Mouse (Mus musculus): ENCODE measurements at regions not wholly inside any gene's neighbourhood (a gene's known extent, or its start where the extent isn't known, plus 50 kb on each side); places are given as distances from the start of the nearest gene placed in this dataset.

DNA sequence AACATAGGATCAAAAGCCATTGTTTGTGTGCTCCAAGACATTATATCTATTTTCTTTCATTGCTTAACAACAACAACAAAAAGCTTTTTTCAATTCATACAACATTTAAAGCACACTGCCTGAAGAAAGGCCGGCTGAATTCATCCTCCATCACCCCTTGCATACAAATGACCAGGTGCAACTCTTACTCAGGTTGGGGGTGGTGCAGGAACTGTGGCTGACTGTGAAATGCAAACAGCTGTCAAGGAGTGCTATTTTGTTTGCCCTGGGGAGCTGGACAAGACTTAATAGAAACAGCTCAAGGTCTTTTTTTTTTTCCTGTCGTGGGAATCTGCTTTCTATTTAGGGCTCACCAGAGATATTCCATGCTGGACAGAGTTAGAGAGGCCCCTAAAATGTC is 406.6 kb upstream of the Cldn34d start:
- H3K27ac ChIP-seq, result no peak overlapping the region
- no peak for ATAC-seq (ENCODE audit: low FRiP score)
- WGBS, result 16% methylated on average over 2 of the region's 2 CpGs
- no peak overlapping the region for H3K9ac ChIP-seq
- H3K36me3 ChIP-seq (replicated peaks), result no peaks in the 10 kb centered on the region
- H3K4me1 ChIP-seq, result peaks cover 3% of the 10 kb centered on the region; the same call in 1 of the 2 replicates
- H3K4me3 ChIP-seq (replicated peaks), result no peak overlapping the region
- H3K9me3 ChIP-seq, result no peaks in the 10 kb centered on the region
- H3K27me3 ChIP-seq, result no peaks in the 10 kb centered on the region
- no peak overlapping the region for H3K4me2 ChIP-seq

DNA sequence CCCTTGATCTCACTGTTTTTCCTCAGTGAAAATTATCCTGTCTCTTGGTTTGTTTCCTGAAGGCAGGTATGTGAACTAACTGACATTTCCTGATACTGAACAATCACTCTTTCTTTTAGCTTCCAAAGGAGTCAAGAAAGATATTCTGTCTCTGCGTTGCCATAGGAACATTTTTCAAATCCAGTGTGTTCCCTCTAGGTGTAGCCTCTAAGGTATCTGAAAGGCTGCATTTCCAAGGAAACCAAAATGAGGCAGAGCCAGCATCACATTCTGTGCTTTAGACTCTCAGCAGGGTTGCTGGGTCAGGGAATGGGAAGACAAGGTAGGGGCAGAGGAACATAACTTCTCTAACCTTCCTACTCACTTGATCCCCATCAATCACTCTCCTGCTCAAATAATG is 411.2 kb upstream of the Cldn34d start:
- H3K27ac ChIP-seq, result no peak overlapping the region
- H3K4me2 ChIP-seq, result no peak overlapping the region
- no peak for ATAC-seq (ENCODE audit: low FRiP score)
- 89% methylated on average over 1 of the region's 1 CpGs for WGBS
- no peaks in the 10 kb centered on the region for H3K27me3 ChIP-seq
- no peak overlapping the region for H3K9ac ChIP-seq
- no peak overlapping the region for H3K4me3 ChIP-seq (replicated peaks)
- no peaks in the 10 kb centered on the region for H3K36me3 ChIP-seq (replicated peaks)
- H3K4me1 ChIP-seq, result peaks cover 3% of the 10 kb centered on the region; the same call in 1 of the 2 replicates
- no peaks in the 10 kb centered on the region for H3K9me3 ChIP-seq

DNA sequence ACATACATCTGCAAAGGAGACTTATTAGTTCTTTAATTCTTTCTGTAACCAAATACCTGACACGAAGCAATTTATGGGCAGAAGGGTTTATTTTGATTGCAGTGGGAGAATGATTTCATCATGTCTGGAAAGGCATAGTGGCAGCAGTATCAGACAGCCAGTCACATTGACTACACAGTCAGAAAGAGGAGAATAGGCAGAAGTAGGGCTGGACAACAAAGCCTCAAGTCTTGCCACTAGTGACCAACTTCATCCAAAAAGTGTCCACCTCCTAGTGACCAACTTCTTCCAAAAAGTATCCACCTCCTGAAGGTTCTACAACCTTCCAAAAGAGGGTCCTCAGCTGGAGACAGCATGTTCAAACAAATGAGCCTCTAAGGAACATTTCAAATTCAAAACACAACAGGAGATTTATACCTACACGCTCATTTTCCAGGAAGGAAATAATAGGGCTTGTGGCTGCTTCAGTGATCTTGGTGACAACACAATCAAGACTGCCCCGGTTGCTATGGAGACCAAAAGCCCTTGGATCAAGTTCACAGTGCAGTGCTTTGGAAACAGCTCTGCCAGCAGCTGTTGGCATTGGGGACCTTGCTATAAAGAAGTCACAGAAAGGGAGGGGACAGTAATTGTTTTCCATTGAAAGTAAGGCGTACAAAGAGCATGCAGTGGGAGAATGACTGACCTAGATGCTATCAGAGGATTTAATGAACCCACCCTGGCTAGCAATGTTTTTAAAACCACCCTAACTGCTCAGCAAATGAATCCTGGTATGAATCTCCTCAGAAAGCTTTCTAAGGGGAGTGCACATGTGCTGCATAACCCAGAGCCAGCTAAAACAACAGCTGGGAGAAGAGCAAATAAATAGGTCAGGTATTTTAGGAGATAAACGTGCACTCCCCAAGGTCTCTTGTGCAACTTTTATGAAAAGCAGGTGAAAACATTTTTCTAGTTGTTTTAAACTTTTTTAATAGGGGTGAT is 448.0 kb upstream of the Cldn34d start:
- H3K9me3 ChIP-seq, result no peaks in the 10 kb centered on the region
- WGBS, result 36% methylated on average over 5 of the region's 5 CpGs
- peak overlapping the region; percentile 31; the same call in 1 of the 2 replicates for H3K27ac ChIP-seq
- no peaks in the 10 kb centered on the region for H3K36me3 ChIP-seq (replicated peaks)
- no peaks in the 10 kb centered on the region for H3K27me3 ChIP-seq
- ATAC-seq (ENCODE audit: low FRiP score), result peak; percentile 91
- H3K9ac ChIP-seq, result no peak overlapping the region
- peaks cover 9% of the 10 kb centered on the region; the same call in 1 of the 2 replicates for H3K4me1 ChIP-seq
- H3K4me2 ChIP-seq, result no peak overlapping the region
- no peak overlapping the region for H3K4me3 ChIP-seq (replicated peaks)

DNA sequence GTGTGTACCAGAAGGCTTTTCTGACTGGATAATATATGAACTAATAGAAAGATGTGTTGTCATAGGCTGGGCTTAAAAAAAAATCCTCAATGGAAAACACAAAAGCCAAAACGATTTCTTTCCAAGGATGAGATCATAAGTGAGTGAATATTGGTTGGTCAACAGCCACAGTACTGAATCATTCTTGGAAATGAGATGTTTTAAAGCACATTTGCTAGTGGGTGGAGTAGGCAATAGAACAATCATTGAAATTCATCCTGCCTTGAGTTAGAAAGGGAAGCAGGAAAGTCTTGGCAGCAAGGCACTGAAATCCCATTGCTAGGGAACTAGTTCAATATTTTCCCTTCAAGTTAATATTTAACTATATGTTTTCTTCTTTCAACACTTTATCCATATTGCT is 449.3 kb upstream of the Cldn34d start:
- 69% methylated on average over 1 of the region's 1 CpGs for WGBS
- Histone ChIP-seq H3K4me3 (replicated peaks) (no peak overlapping the region), H3K4me2 (no peak overlapping the region), H3K27me3 (no peaks in the 10 kb centered on the region), H3K9me3 (no peaks in the 10 kb centered on the region), H3K9ac (no peak overlapping the region), H3K4me1 (peaks cover 9% of the 10 kb centered on the region; the same call in 1 of the 2 replicates), H3K36me3 (replicated peaks) (no peaks in the 10 kb centered on the region), H3K27ac (no peak overlapping the region)
- no peak for ATAC-seq (ENCODE audit: low FRiP score)

DNA sequence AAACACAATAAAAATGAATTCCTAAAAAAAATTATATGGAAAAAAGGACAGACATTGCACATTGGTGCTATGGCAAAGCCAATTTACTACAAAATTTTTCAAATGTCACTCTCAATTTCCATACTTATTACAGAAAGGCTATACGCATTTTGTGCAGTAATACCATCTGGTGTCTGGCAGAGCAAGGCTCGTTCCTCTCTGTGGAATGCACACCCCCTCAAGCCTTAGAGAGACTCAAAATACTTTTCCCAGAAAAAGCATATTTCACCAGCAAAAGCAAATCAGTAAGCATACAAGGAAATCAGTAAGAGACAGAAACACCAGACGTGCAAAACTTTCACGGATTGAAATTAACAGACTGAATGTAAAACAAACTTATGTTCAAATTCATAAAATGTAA is 431.0 kb upstream of the Tbl1x start:
- H3K27me3 ChIP-seq, result no peaks in the 10 kb centered on the region
- H3K4me1 ChIP-seq, result no peaks in the 10 kb centered on the region
- H3K4me3 ChIP-seq (replicated peaks), result no peak overlapping the region
- ATAC-seq (ENCODE audit: low FRiP score), result no peak
- no peak overlapping the region for H3K4me2 ChIP-seq
- H3K27ac ChIP-seq, result no peak overlapping the region
- H3K36me3 ChIP-seq (replicated peaks), result no peaks in the 10 kb centered on the region
- no peaks in the 10 kb centered on the region for H3K9me3 ChIP-seq
- no peak overlapping the region for H3K9ac ChIP-seq
- WGBS, result 93% methylated on average over 4 of the region's 4 CpGs

DNA sequence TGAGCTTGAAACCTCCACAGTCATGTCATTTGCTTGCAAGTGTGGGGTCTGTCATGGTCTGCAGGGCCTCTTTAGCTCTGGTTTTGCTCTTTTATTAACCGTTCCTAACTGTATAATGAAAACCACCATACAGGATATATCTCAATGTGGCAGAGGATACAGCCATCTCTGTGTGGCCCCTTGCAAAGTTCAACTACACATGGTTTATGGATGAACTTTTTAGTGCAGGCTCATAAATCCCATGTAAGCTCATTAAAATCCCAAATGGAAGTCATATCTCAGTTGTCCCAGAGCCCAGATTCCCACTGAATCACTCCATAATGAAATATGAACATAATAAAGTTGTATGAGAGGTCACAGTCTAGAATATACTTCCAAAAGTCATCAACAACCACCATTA is 428.1 kb upstream of the Tbl1x start:
- Histone ChIP-seq H3K4me1 (no peaks in the 10 kb centered on the region), H3K27me3 (no peaks in the 10 kb centered on the region), H3K27ac (no peak overlapping the region), H3K9ac (no peak overlapping the region), H3K9me3 (no peaks in the 10 kb centered on the region), H3K4me2 (no peak overlapping the region), H3K4me3 (replicated peaks) (no peak overlapping the region), H3K36me3 (replicated peaks) (no peaks in the 10 kb centered on the region)
- 81% methylated on average over 1 of the region's 1 CpGs for WGBS
- no peak for ATAC-seq (ENCODE audit: low FRiP score)

DNA sequence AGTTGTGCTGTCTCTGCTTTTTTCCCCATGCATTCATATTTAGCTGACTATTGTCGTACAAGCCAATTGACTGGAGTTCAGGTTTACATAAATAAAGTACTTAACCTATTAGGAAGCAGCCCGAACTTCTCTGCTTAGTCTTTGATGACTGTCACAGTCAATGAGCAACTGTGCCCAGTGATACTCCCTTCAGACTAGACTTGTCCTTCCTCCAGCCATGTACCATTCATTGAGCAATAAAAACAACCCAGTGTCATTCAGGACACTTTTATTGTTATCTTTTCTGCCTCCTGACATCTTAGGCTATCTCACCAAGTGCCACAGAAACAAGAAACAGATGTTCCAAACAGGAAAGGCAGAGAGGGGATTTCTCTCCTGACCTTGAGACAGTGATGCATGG is 389.1 kb upstream of the Tbl1x start:
- Histone ChIP-seq H3K4me1 (no peaks in the 10 kb centered on the region), H3K4me3 (replicated peaks) (no peak overlapping the region), H3K27me3 (no peaks in the 10 kb centered on the region), H3K4me2 (no peak overlapping the region), H3K9ac (no peak overlapping the region), H3K36me3 (replicated peaks) (no peaks in the 10 kb centered on the region), H3K9me3 (no peaks in the 10 kb centered on the region), H3K27ac (no peak overlapping the region)
- ATAC-seq (ENCODE audit: low FRiP score), result no peak
- 84% methylated on average over 2 of the region's 2 CpGs for WGBS
